Mouse (Mus musculus): ENCODE results near the gene Hamp2.

DNA sequence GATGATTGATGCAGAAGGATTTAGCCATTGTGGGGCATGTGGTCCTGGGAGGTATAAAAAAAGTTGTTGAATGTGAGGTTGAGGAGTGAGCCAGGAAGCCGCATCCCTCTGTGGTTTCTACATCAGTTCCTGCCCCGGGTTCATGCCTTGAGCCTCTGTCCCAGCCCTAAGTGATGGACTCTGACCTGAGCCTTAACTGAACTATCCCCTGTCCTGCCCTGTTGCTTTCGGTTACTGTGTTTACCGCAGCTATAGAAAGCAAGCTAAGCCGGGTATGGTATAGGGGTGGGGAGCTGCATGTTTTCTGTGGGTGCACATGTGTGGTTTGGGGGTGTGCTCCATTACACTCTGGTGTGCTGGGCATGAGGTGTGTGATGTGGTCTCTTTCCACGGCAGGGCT is 14.7 kb downstream of the Hamp2 start:
- no peak for TF ChIP-seq CTCF (IDR thresholded peaks at IDR 0.05; ENCODE audit: low read depth)
- TF ChIP-seq EP300 (optimal IDR thresholded peaks at IDR 0.05), result no peak
